Mouse (Mus musculus) G1E (cell line): Measurements from ENCODE around the gene Tmem179. TPM values are rescaled to one million over a fixed set of nuclear protein-coding genes. Genes with fewer than 3 reads are reported as not detected.

Experiments
- ATAC-seq: 2 replicates; pipeline ENCODE4 v1.8.0; 2016; ENCODE audit warnings: mild to moderate bottlenecking; ENCODE audit not compliant: insufficient number of reproducible peaks, poor library complexity, low FRiP score, severe bottlenecking; ENCODE audit errors: extremely low read depth
- DNase-seq: peaks from one replicate; pipeline ENCODE4 v3.0.0; 2012; ENCODE audit warnings: low spot score
- H3K27me3 ChIP-seq: 2 replicates; pipeline ENCODE4 v1.6.1; 2012; ENCODE audit warnings: mild to moderate bottlenecking, low read length, inconsistent platforms; ENCODE audit not compliant: insufficient read depth
- H3K36me3 ChIP-seq: replicated peaks from 2 replicates; pipeline ENCODE3; 2012; ENCODE audit warnings: mild to moderate bottlenecking, inconsistent platforms
- H3K4me1 ChIP-seq: 2 replicates; pipeline ENCODE4 v1.6.1; 2012; ENCODE audit warnings: low read depth, low read length, inconsistent platforms, mixed read lengths; ENCODE audit not compliant: insufficient read depth
- H3K4me3 ChIP-seq: 2 replicates; pipeline ENCODE4 v1.5.1; 2012; ENCODE audit warnings: low read depth, mild to moderate bottlenecking, inconsistent platforms, low read length, moderate library complexity, mixed read lengths
- H3K9me3 ChIP-seq: replicated peaks from 2 replicates; pipeline ENCODE4 v1.6.1; 2012; ENCODE audit warnings: inconsistent platforms
- CTCF ChIP-seq: IDR thresholded peaks from 2 replicates; pipeline ENCODE4 v1.5.1; 2012; ENCODE audit warnings: low read depth, low read length, inconsistent platforms, mixed read lengths
- GATA1 ChIP-seq: IDR thresholded peaks from 2 replicates; pipeline ENCODE4 v1.6.1; 2012; ENCODE audit warnings: borderline replicate concordance, low read length, inconsistent platforms, mixed read lengths
- GATA2 ChIP-seq: IDR thresholded peaks from 2 replicates; pipeline ENCODE4 v1.6.1; 2012; ENCODE audit warnings: low read depth, low read length, inconsistent platforms, borderline replicate concordance
- POLR2AphosphoS5 ChIP-seq: IDR thresholded peaks from 2 replicates; pipeline ENCODE4 v1.6.1; 2012; ENCODE audit warnings: low read depth, low read length, inconsistent platforms; ENCODE audit not compliant: insufficient replicate concordance
- TAL1 ChIP-seq: conservative IDR thresholded peaks from 2 replicates; pipeline ENCODE4 v1.6.1; 2012; ENCODE audit warnings: low read depth, low read length, inconsistent platforms, mixed read lengths
- polyA plus RNA-seq: library from polyadenylated mRNA; stranded (reverse); fragments of >175 nt; gene quantifications from 2 replicates; pipeline ENCODE4 v1.2.3, GENCODE M21; 2012
- total RNA-seq, 2 experiments: library from RNA; stranded (forward) in 1 of 2; stranded (reverse) in 1 of 2; fragments of 200-1000 nt in 1 of 2; fragments of >200 nt in 1 of 2; fragmentation: Nextera tagmentation in 1 of 2; gene quantifications; 2 replicates each; pipeline ENCODE4 v1.2.3; 2014 to 2017

Gene Tmem179
- total and polyA plus RNA-seq, 3 experiments: 0.02 TPM; not detected in 2

DNA sequence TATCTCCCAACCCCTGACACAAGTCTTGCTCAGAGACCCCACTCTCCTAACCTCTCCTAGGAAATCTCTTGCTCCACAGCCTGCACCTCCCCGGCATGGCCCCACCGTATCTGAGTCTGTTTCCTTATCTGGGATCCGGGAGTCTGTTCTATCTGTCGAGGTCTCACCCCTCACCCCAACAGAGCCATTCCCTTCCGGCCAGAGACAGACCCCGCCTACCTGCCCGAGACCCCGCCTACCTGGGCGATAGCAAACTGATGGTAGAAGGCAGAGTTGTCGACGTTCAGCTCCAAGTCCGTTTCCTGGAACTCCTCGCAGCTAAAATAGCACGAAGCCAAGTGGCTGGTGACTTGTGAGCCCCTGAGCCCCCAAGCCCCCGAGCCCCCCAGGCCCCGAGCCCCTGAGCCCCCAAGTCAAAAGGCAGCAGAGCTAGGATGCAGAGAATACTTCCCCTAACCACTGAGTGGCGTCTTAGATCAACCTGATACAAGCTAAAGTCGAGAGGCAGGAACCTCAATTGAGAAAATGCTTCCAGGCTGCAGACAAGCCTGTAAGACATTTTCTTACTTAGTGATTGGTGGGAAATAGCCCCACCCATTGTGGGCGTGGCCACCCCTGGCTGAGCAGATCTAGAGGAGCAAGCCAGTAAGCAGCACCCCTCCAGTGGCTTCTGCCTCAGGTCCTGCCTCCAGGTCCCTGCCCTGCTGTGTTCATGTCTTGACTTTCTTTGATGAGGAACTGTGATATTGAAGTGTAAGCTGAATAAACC lies 13.4 kb downstream of the Tmem179 start:
- ATAC-seq: 0 out of 2 replicates have a peak, but pooled peaks have one; percentile 17
- Histone ChIP-seq H3K9me3 (0 out of 2 replicates have a peak, but pooled peaks cover 3% of the 10 kb centered on the region), H3K27me3 (no peaks in the 10 kb centered on the region), H3K36me3 (no peaks in the 10 kb centered on the region), H3K4me3 (no peak overlapping the region), H3K4me1 (no peaks in the 10 kb centered on the region)
- TF ChIP-seq POLR2AphosphoS5: no peak
- TF ChIP-seq GATA2: no peak
- no peak for TF ChIP-seq TAL1
- TF ChIP-seq GATA1: no peak
- TF ChIP-seq CTCF: no peak
- no peak for DNase-seq

DNA sequence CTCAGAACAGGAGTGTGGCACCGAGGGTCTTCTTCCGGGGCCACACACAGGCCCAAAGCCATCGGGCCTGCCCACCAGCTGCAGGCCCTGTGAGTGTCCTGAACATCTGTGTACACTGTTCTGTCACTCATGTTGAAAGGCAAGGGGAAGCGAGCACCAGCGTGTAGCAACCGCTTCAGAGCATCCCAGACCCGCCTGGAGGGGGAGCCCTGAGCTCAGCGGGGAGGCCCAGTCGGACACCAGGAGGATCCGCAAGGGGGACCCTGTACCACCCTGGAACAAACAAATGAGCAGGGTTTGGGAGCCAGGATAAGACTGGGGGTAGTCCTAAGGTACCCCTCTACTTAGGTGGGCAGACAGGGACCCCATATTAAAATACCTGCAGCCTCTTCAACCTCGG lies 17.9 kb downstream of the Tmem179 start:
- no peaks in the 10 kb centered on the region for H3K9me3 ChIP-seq
- ATAC-seq (no peak; the same call in 1 of the 2 replicates), DNase-seq (no peak)
- H3K4me1 ChIP-seq: no peaks in the 10 kb centered on the region
- H3K27me3 ChIP-seq: no peaks in the 10 kb centered on the region
- H3K36me3 ChIP-seq: no peaks in the 10 kb centered on the region
- no peak overlapping the region for H3K4me3 ChIP-seq
- TF ChIP-seq TAL1 (no peak), POLR2AphosphoS5 (no peak), GATA2 (no peak), GATA1 (no peak), CTCF (no peak)

DNA sequence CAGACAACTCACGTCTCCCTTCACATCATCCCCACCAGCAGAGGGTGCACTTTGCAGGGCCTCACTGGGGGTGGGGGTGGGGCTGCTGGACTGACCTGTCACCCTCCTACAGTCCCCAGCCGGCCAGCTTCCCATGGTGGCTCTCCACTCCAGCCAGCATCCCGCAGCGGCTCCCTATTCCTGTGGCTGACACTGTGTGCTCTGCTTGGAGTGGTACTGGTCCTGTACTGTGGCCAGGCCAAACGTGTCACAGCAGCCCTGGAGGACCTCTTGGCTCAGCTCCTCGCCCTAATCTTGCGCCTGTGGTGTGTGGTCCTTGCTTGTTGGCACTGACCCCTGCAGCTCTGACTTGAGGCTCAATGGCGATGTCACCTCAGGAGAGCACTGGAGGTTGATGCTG lies 18.8 kb downstream of the Tmem179 start:
- Histone ChIP-seq H3K9me3 (no peaks in the 10 kb centered on the region), H3K4me3 (no peak overlapping the region), H3K36me3 (no peaks in the 10 kb centered on the region), H3K27me3 (no peaks in the 10 kb centered on the region), H3K4me1 (no peaks in the 10 kb centered on the region)
- TF ChIP-seq TAL1 (no peak), POLR2AphosphoS5 (no peak), CTCF (no peak), GATA1 (no peak), GATA2 (no peak)
- DNase-seq (no peak), ATAC-seq (no peak)

DNA sequence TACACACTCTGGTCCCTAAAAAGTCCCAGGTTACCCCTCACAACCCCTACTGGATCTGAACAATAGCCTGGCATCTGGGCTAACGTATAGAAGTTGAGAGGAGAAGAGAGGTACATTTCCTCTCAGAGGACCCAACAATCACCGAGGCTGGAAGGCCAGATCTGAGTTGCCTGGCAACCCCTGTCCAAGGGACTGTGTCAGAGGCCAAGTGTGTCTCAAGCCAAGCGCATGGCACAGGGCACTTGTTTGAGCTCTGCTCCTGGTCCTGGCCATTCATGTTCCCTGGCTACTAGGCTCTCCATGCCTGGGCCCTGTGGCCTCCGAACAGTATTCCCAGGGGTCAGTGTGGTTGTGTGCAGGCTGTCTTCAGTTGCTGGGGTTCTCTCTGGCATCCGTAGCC lies 20.4 kb downstream of the Tmem179 start:
- TF ChIP-seq CTCF: no peak
- H3K4me1 ChIP-seq: no peaks in the 10 kb centered on the region
- DNase-seq (no peak), ATAC-seq (no peak)
- H3K9me3 ChIP-seq: no peaks in the 10 kb centered on the region
- no peaks in the 10 kb centered on the region for H3K27me3 ChIP-seq
- no peaks in the 10 kb centered on the region for H3K36me3 ChIP-seq
- H3K4me3 ChIP-seq: no peak overlapping the region

DNA sequence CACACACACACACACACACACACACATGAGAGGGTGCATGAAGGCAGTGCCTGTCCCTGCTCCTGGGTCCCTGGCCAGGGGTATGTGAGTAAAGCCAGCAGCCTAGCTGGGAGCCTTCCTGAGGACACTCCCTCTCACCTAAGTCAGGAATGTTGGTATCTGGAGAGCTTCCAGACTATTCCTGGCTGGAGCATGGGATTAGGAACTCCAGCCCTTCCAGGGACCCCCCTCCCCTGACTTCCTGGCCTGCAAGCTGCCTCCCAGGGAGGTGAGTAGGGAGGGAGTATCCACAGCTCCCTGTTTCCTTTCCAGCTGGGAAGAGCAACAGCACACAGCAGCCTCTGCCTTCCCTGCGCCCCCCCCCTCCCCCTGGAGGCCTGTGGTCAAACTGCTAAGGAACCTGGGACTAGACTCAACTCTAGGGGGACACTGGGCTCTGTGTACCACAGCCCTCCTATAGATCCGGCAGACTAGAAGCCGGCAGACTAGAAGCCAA lies 26.1 kb downstream of the Tmem179 start:
- DNase-seq: no peak
- no peak overlapping the region for H3K4me3 ChIP-seq

DNA sequence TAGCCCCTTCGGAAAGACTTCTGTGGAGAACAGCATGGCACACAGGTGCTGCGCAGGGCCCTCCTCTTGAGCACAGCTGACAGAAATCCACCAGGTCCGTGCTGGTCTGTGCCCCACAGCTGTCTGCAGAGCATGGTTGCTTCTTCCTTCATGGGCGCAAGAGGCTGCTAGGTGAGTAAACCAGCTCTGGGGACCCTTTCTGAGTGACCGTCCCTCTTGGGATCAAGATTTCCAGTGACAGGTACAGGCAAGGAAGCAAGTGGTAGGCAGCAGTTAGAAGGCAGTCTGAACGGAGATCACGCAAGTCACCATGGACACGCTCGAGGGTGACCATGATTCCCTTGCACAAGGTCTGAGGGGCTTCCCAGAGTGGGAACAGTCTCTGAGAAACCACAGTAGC lies 27.0 kb downstream of the Tmem179 start:
- DNase-seq (no peak), ATAC-seq (no peak)
- TF ChIP-seq CTCF: no peak
- TF ChIP-seq TAL1: no peak
- no peak for TF ChIP-seq POLR2AphosphoS5
- no peak for TF ChIP-seq GATA2
- TF ChIP-seq GATA1: no peak
- no peaks in the 10 kb centered on the region for H3K4me1 ChIP-seq
- H3K27me3 ChIP-seq: no peaks in the 10 kb centered on the region
- no peak overlapping the region for H3K4me3 ChIP-seq
- H3K36me3 ChIP-seq: no peaks in the 10 kb centered on the region
- H3K9me3 ChIP-seq: 0 out of 2 replicates have a peak, but pooled peaks cover 2% of the 10 kb centered on the region

More for the DNA sequence above, 26.1 kb downstream of the Tmem179 start:
- Histone ChIP-seq H3K4me1 (no peaks in the 10 kb centered on the region), H3K9me3 (0 out of 2 replicates have a peak, but pooled peaks cover 2% of the 10 kb centered on the region), H3K27me3 (no peaks in the 10 kb centered on the region), H3K36me3 (no peaks in the 10 kb centered on the region)
- ATAC-seq: no peak
- TF ChIP-seq POLR2AphosphoS5: no peak
- TF ChIP-seq GATA2: no peak
- no peak for TF ChIP-seq CTCF
- no peak for TF ChIP-seq TAL1
- no peak for TF ChIP-seq GATA1

DNA sequence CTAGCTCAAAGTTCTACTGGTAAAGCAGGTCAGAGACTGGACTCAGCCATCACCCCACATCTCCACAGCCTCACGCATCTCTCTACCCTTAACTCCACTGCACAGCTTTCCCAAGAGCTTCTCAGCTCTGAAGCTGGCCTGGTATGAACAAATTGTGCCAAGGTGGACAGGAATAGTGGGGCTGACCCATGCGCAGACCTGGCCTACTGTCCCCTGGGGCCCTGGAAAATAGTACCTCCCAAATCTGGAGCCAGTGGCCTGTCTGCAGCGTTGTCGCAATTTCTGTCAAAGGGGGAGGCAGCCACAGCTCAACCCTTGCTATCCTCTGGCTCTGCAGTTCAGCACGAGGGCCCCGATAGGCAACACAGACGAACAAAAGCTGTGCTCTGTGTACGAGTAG lies 27.4 kb downstream of the Tmem179 start, which contains the start of gene A530016L24Rik:
A530016L24Rik (plus strand) TSS at position 315 of the 400 bp plus-strand sequence.
- ATAC-seq (no peak), DNase-seq (no peak)
- no peaks in the 10 kb centered on the region for H3K36me3 ChIP-seq
- TF ChIP-seq TAL1 (no peak), GATA1 (no peak), GATA2 (no peak), CTCF (no peak), POLR2AphosphoS5 (no peak)
- H3K4me3 ChIP-seq: no peak within 1 kb of the TSS
- 0 out of 2 replicates have a peak, but pooled peaks cover 2% of the 10 kb centered on the region for H3K9me3 ChIP-seq
- H3K27me3 ChIP-seq: no peaks in the 10 kb centered on the region
- H3K4me1 ChIP-seq: no peaks in the 10 kb centered on the region
